Mouse (Mus musculus) ES-Bruce4 (cell line): ENCODE data around the gene Trim45. TPM values are rescaled to one million over a fixed set of nuclear protein-coding genes. Genes with fewer than 3 reads are reported as not detected.

Experiments used
- H3K27ac ChIP-seq: 2 replicates; pipeline ENCODE4 v1.5.1; 2012; ENCODE audit warnings: low read length, inconsistent platforms; ENCODE audit not compliant: insufficient read depth
- H3K27me3 ChIP-seq: 2 replicates; pipeline ENCODE4 v1.6.1; 2012; ENCODE audit warnings: mild to moderate bottlenecking, low read length, inconsistent platforms; ENCODE audit not compliant: control insufficient read depth, poor library complexity, insufficient read depth, severe bottlenecking
- H3K36me3 ChIP-seq: 2 replicates; pipeline ENCODE4 v1.6.1; 2012; ENCODE audit warnings: inconsistent platforms, mild to moderate bottlenecking, low read length, moderate library complexity; ENCODE audit not compliant: control insufficient read depth, poor library complexity, insufficient read depth, severe bottlenecking
- H3K4me1 ChIP-seq: one replicate; pipeline ENCODE4 v1.8.1; 2011; ENCODE audit warnings: low read length; ENCODE audit not compliant: control insufficient read depth, insufficient read depth
- H3K4me3 ChIP-seq: 2 replicates; pipeline ENCODE4 v1.5.1; 2011; ENCODE audit warnings: low read depth, mild to moderate bottlenecking, low read length
- H3K9ac ChIP-seq: 2 replicates; pipeline ENCODE4 v1.6.1; 2012; ENCODE audit warnings: low read depth, mild to moderate bottlenecking, inconsistent platforms; ENCODE audit not compliant: poor library complexity, severe bottlenecking
- H3K9me3 ChIP-seq: replicated peaks from 2 replicates; pipeline ENCODE4 v1.6.1; 2012; ENCODE audit warnings: mild to moderate bottlenecking, low read length, inconsistent platforms; ENCODE audit not compliant: control insufficient read depth, poor library complexity, insufficient read depth, severe bottlenecking
- CTCF ChIP-seq: IDR thresholded peaks from one replicate; pipeline ENCODE4 v1.8.1; 2011; ENCODE audit warnings: low read depth, low read length
- EP300 ChIP-seq: IDR thresholded peaks from 2 replicates; pipeline ENCODE4 v1.6.1; 2011; ENCODE audit warnings: low read depth, low read length; ENCODE audit not compliant: insufficient read depth
- POLR2A ChIP-seq: IDR thresholded peaks from one replicate; pipeline ENCODE4 v1.8.1; 2011; ENCODE audit warnings: low read length; ENCODE audit not compliant: insufficient read depth
- polyA plus RNA-seq: library from polyadenylated mRNA; stranded (reverse); fragments of >200 nt; gene quantifications from 2 replicates; pipeline ENCODE4 v1.2.4, GENCODE M21; 2011; ENCODE audit warnings: low read depth; ENCODE audit not compliant: missing spikeins, insufficient read depth, insufficient read length

Trim45 gene
- polyA plus RNA-seq, 1 experiment = 5.9 TPM

DNA sequence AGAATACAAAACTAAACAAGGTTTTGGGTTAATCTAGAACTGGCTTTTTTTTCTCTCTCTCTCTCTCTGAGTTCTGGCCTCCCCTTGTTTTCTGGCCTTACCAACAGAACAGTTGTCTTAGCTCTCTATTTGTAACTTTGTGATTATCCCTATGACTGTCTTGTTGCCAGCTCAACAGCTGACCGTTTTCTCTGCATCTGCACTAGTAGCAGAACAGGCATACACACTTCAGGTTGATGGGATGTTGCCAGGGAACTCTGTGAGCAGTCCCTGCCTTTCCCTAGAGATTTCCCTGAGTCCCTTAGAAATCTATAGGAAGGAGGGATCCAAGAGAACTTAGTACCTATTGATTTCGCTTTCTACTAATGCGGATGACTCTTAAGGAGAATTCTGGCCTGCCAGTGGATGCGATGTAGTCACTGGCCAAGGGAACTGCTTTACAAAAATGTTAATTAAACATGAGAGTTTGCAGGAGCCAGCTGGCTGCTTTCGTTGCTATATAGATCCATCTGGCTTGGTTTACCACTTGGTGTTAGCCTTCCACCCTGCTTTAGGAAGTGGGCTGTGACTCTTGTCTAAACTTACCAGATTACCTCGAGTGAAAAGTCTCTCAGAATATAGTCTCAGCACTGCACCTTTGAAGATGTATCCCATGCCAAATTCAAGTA is 2.2 kb downstream of the Trim45 start:
- H3K27ac ChIP-seq = no peak overlapping the region
- H3K4me1 ChIP-seq = no peaks in the 10 kb centered on the region
- no peaks in the 10 kb centered on the region for H3K9me3 ChIP-seq
- no peak overlapping the region for H3K9ac ChIP-seq
- H3K36me3 ChIP-seq = no peaks in the 10 kb centered on the region
- no peaks in the 10 kb centered on the region for H3K27me3 ChIP-seq
- H3K4me3 ChIP-seq = no peak overlapping the region
- TF ChIP-seq EP300 = no peak
- TF ChIP-seq CTCF = no peak
- no peak for TF ChIP-seq POLR2A

DNA sequence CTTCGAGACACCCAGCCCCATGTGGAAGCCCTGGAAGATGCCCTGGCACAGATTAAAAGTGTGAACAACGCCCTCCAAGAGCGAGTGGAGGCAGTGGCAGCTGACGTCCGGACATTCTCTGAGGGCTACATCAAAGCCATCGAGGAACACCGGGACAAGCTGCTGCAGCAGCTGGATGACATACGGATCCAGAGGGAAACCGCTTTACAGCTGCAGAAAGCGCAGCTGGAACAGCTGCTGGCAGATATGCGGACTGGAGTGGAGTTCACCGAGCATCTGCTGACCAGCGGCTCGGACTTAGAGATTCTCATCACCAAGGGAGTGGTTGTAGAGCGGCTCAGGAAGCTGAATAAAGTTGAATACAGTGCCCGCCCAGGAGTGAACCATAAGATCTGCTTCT is 3.2 kb downstream of the Trim45 start:
- Histone ChIP-seq H3K27ac (no peak overlapping the region), H3K9me3 (no peaks in the 10 kb centered on the region), H3K36me3 (no peaks in the 10 kb centered on the region), H3K27me3 (no peaks in the 10 kb centered on the region), H3K4me3 (no peak overlapping the region), H3K9ac (no peak overlapping the region), H3K4me1 (no peaks in the 10 kb centered on the region)
- TF ChIP-seq POLR2A (no peak), EP300 (no peak), CTCF (no peak)

DNA sequence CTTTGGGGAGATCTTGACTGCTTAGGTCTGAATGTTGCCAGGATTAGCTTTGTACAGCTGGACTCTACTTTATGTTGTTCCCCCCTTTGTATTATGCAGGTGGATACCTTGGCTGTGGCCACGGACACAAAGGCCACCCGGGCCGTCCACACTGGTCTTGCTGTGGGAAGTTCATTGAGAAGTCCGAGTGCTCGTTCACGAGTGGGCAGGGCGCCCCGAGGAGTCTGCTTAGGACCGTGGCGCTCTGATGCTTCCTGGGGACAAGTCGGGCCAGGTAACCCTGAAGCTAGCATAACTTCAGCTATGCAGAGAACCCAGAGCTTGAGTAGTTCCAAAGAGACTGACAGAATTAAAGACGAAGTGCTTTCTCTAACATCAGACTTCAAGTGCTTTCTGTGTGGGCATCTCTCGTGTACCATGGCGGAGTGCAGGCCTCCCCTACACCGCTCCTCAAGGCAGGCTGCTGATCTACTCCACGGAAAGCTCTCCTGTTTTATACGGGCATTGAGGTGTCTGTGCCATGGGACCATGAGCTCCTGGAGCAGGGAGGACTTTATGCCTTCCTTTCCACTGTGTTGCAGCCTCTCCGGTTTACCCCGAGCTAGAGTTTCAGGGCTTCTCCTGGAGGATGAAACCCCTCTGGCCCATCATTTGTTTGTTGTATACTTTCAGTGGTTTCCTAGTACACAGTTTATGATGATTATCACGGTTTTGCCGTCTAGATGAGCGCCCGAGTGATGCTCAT is 9.5 kb downstream of the Trim45 start:
- no peaks in the 10 kb centered on the region for H3K27me3 ChIP-seq
- no peak overlapping the region for H3K27ac ChIP-seq
- peaks cover 2% of the 10 kb centered on the region for H3K4me1 ChIP-seq
- H3K4me3 ChIP-seq = no peak overlapping the region
- TF ChIP-seq CTCF (no peak), POLR2A (no peak), EP300 (no peak)
- no peaks in the 10 kb centered on the region; the same call in 1 of the 2 replicates for H3K36me3 ChIP-seq
- no peak overlapping the region for H3K9ac ChIP-seq
- no peaks in the 10 kb centered on the region for H3K9me3 ChIP-seq

DNA sequence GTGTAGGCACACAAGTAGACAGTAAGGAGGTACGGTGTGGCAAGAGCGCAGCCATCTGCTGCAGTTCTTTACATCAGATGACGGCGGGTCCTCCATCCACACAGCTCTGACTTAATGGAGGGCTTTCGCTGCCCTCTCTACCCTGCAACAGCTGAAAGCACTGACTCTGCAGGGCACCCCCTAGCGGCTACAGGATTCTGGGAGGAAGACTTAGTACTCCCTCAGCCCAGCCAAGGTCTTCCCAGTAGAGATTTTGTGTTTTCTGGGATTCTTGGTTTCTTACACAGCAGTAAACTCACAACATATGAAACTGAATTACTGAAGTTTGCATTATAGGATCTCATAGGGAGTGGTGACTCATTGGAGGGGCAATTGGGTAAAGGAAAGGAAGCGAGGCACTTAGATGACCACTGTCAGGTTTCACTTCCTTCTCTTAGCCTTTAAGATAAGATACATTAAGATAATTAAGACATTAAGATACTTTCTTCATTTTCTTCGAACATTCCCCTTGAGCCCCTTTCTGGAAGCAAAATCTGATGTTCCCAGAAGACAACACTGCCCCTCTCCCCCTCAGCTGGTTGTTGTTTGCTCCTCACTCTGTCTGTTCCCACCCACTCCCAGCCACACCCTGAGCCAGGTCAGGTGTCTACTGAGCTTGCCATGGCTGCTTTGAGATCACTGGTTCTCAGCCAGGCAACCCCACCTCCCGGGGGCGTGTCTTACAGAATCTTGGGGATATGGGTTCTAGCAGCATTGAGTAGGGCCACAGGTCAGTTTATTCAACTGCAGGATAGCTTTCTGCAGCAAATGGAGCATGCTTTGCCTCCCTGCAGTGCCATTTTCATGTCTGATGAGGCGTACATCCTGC is 10.3 kb downstream of the Trim45 start:
- no peaks in the 10 kb centered on the region for H3K27me3 ChIP-seq
- H3K36me3 ChIP-seq = no peaks in the 10 kb centered on the region; the same call in 1 of the 2 replicates
- H3K4me3 ChIP-seq = no peak overlapping the region
- H3K4me1 ChIP-seq = peaks cover 2% of the 10 kb centered on the region
- no peak overlapping the region for H3K9ac ChIP-seq
- peak overlapping the region; percentile 49; the same call in 1 of the 2 replicates for H3K27ac ChIP-seq
- no peaks in the 10 kb centered on the region for H3K9me3 ChIP-seq
- TF ChIP-seq CTCF (peak; percentile 68), POLR2A (no peak), EP300 (peak; percentile 44; the same call in 1 of the 2 replicates)

GRCm38 (mm10) chr3:100935521-100935920 is 13.5 kb downstream of the Trim45 start:
- Histone ChIP-seq H3K4me3 (no peak overlapping the region), H3K4me1 (peaks cover 2% of the 10 kb centered on the region), H3K27me3 (no peaks in the 10 kb centered on the region), H3K9ac (no peak overlapping the region), H3K9me3 (no peaks in the 10 kb centered on the region), H3K27ac (no peak overlapping the region), H3K36me3 (peaks cover 23% of the 10 kb centered on the region)
- TF ChIP-seq EP300 (no peak), POLR2A (no peak), CTCF (no peak)
